Mouse (Mus musculus) embryonic fibroblast, embryonic 13.5 days (primary cell): ENCODE measurements at regions not wholly inside any gene's neighbourhood (a gene's known extent, or its start where the extent isn't known, plus 50 kb on each side); places are given as distances from the start of the nearest gene placed in this dataset.

ENCODE experiments used
- CTCF ChIP-seq: IDR thresholded peaks from 2 replicates; pipeline ENCODE4 v1.5.1; 2011; ENCODE audit warnings: mild to moderate bottlenecking, control low read depth, low read length, moderate library complexity, borderline replicate concordance; ENCODE audit not compliant: insufficient read depth
- POLR2A ChIP-seq: IDR thresholded peaks from 2 replicates; pipeline ENCODE4 v1.6.1; 2011; ENCODE audit warnings: low read depth, mild to moderate bottlenecking, control low read depth, low read length, moderate library complexity

DNA sequence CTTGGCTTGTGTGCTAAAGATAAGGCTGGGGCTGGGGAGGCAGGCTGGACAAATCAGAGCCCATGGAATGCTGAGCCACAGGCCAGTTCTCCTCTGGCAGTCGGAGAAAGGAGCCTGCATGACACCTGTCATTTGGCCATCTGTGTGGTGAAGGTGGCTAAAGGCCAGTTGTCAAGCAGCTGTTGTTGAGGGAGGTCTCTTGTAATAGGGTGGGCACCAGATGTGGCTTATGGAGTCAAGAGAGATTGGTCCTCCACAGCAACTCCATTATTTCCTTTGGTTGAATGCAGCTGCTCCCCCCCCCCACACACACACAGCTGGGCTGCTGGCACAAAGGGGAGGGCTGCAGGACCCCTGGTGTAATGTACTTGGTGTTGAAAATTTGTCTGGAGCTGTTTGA is 133.9 kb downstream of the Gadd45g start:
- TF ChIP-seq CTCF (no peak), POLR2A (no peak)
